In genomic region chr6:133868381-133868780, GRCm38 (mm10) we compare ENCODE assay signal across 33 mouse cellular contexts. TPM values are rescaled to one million over a fixed set of nuclear protein-coding genes. Genes with fewer than 3 reads are reported as not detected.
"Had no signal": no experiment of that assay in that cellular context is flagged by ENCODE, and none has a peak within 500 bp of the region (broad histone marks: within the 10 kb centered on the region; RNA-seq: fewer than 3 reads in every experiment).

No protein-coding gene starts in this region.

- H3K36me3 ChIP-seq: embryonic facial prominence, embryonic 10.5 days; embryonic facial prominence, embryonic 12.5 days; embryonic facial prominence, embryonic 13.5 days; embryonic facial prominence, embryonic 15.5 days; forebrain, embryonic 10.5 days; forebrain, embryonic 12.5 days; forebrain, embryonic 15.5 days had no signal

- ATAC-seq: forebrain, embryonic 13.5 days; forebrain, embryonic 14.5 days; forebrain, embryonic 15.5 days; forebrain, embryonic 16.5 days; forebrain, postnatal 0 days had no signal

- H3K27ac ChIP-seq: embryonic facial prominence, embryonic 10.5 days; embryonic facial prominence, embryonic 12.5 days; embryonic facial prominence, embryonic 13.5 days; embryonic facial prominence, embryonic 15.5 days; forebrain, embryonic 10.5 days; forebrain, embryonic 12.5 days; forebrain, embryonic 13.5 days; forebrain, embryonic 15.5 days; gastrocnemius, adult 2 months had no signal

- DNase-seq: cerebellum, adult 2 months; cerebellum, adult 8-10 months; cerebellum, adult 9-10 months; cerebellum, adult 9-11 months; cerebellum, postnatal 10 days; cerebellum, postnatal 14 days; cerebellum, postnatal 25 days; cerebellum, postnatal 36 days; embryo, embryonic 11 days; forebrain, postnatal 0 days; gastrocnemius, adult 2 months; gastrocnemius, postnatal 10 days; gastrocnemius, postnatal 14 days; gastrocnemius, postnatal 25 days; gastrocnemius, postnatal 36 days; heart, adult 11 months; heart, adult 18-20 months had no signal

- H3K27me3 ChIP-seq: embryonic facial prominence, embryonic 12.5 days; embryonic facial prominence, embryonic 13.5 days; embryonic facial prominence, embryonic 15.5 days; forebrain, embryonic 12.5 days; forebrain, embryonic 13.5 days; forebrain, embryonic 15.5 days had no signal

- H3K9me3 ChIP-seq: embryonic facial prominence, embryonic 10.5 days; embryonic facial prominence, embryonic 12.5 days; embryonic facial prominence, embryonic 13.5 days; embryonic facial prominence, embryonic 15.5 days; forebrain, embryonic 10.5 days; forebrain, embryonic 12.5 days; forebrain, embryonic 13.5 days; forebrain, embryonic 15.5 days had no signal

- H3K4me3 ChIP-seq: embryonic facial prominence, embryonic 10.5 days; embryonic facial prominence, embryonic 12.5 days; embryonic facial prominence, embryonic 13.5 days; embryonic facial prominence, embryonic 15.5 days; erythroblast, embryonic 14.5 days; forebrain, embryonic 10.5 days; forebrain, embryonic 12.5 days; forebrain, embryonic 13.5 days; forebrain, embryonic 15.5 days; gastrocnemius, adult 2 months had no signal

- H3K4me2 ChIP-seq: embryonic facial prominence, embryonic 12.5 days; embryonic facial prominence, embryonic 13.5 days; embryonic facial prominence, embryonic 15.5 days; forebrain, embryonic 12.5 days; forebrain, embryonic 13.5 days; forebrain, embryonic 15.5 days had no signal

- H3K9ac ChIP-seq: embryonic facial prominence, embryonic 12.5 days; embryonic facial prominence, embryonic 13.5 days; embryonic facial prominence, embryonic 15.5 days; forebrain, embryonic 12.5 days; forebrain, embryonic 13.5 days; forebrain, embryonic 15.5 days; forebrain, postnatal 0 days had no signal

- H3K4me1 ChIP-seq: embryonic facial prominence, embryonic 10.5 days; embryonic facial prominence, embryonic 12.5 days; embryonic facial prominence, embryonic 13.5 days; embryonic facial prominence, embryonic 15.5 days; forebrain, embryonic 12.5 days; forebrain, embryonic 13.5 days; forebrain, embryonic 15.5 days had no signal

RNA-seq across cellular contexts. Expression of gene Kap, which starts 14.8 kb away (rescaled TPM):
- polyA plus RNA-seq: cerebellum, adult 2 months; cortical plate, adult 2 months; embryonic facial prominence, embryonic 10.5 days; embryonic facial prominence, embryonic 11.5 days; embryonic facial prominence, embryonic 12.5 days; embryonic facial prominence, embryonic 13.5 days; embryonic facial prominence, embryonic 14.5 days; embryonic facial prominence, embryonic 15.5 days; erythroblast, embryonic 14.5 days; forebrain, embryonic 10.5 days; forebrain, embryonic 11.5 days; forebrain, embryonic 12.5 days; forebrain, embryonic 13.5 days; forebrain, embryonic 14.5 days; forebrain, embryonic 15.5 days; forebrain, embryonic 16.5 days; forebrain, postnatal 0 days; frontal cortex, adult 2 months had no signal
